ENCODE assay signal across 27 mouse cellular contexts in the genomic region with DNA sequence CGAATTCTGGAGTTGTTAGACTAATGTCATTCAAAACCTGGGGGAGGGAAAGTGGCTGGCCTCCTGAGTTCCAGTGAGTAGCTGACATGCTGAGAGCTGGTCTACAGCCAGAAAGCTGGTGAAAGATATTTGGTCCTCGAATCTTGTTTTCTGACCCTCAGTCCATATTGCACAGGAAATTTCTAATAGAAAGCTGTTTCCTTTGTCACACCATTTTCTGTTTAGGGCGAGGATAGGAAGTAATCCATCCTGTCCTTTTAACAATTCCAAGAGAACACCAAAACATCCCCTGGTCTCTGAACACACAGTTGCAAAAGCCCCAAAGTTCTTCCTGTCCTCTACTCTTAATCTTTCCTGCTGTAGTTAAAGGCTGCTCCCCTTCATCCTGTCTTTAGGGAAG. TPM values are rescaled to one million over a fixed set of nuclear protein-coding genes. Genes with fewer than 3 reads are reported as not detected.
DNase-seq lines count a peak whose midpoint lies in the region; ATAC-seq and TF ChIP-seq lines count a peak whose summit lies in the region.
"Had no signal": no experiment of that assay in that cellular context is flagged by ENCODE, and none has a peak within 500 bp of the region (broad histone marks: within the 10 kb centered on the region; RNA-seq: fewer than 3 reads in every experiment).

No protein-coding gene starts in this region.

- ATAC-seq in forebrain, embryonic 14.5 days: no peak
- no peak for ATAC-seq in forebrain, embryonic 16.5 days
- no peak for ATAC-seq in lung, embryonic 14.5 days (ENCODE audit: insufficient read depth)
- ATAC-seq in neural tube, embryonic 15.5 days (ENCODE audit: low FRiP score): no peak
- ATAC-seq: forebrain, embryonic 15.5 days had no signal

- TF ChIP-seq CTCF in lung, embryonic 14.5 days (IDR thresholded peaks at IDR 0.05; ENCODE audit: low read depth): no peak

- no peak overlapping the region for H3K4me3 ChIP-seq in forebrain, embryonic 14.5 days (ENCODE audit: low read depth, low read length)
- H3K4me3 ChIP-seq in forebrain, embryonic 16.5 days (replicated peaks; ENCODE audit: low read length): no peak overlapping the region
- no peak overlapping the region for H3K4me3 ChIP-seq in lung, embryonic 14.5 days (ENCODE audit: low read depth, low read length)
- no peak overlapping the region for H3K4me3 ChIP-seq in neural tube, embryonic 15.5 days (replicated peaks)
- H3K4me3 ChIP-seq in myocyte: no peak overlapping the region
- H3K4me3 ChIP-seq: forebrain, embryonic 15.5 days; heart, embryonic 12.5 days; hindbrain, embryonic 10.5 days; liver, embryonic 13.5 days; stomach, embryonic 15.5 days had no signal

- no peak for TF ChIP-seq POLR2A in myocyte (IDR thresholded peaks at IDR 0.05; ENCODE audit: insufficient read length, low read depth)

- H3K9ac ChIP-seq in forebrain, embryonic 14.5 days (ENCODE audit: low read length): no peak overlapping the region
- H3K9ac ChIP-seq in forebrain, embryonic 16.5 days (replicated peaks; ENCODE audit: low read depth, low read length): no peak overlapping the region
- H3K9ac ChIP-seq in lung, embryonic 14.5 days: no peak overlapping the region
- H3K9ac ChIP-seq in neural tube, embryonic 15.5 days (replicated peaks): no peak overlapping the region
- H3K9ac ChIP-seq: forebrain, embryonic 15.5 days; heart, embryonic 12.5 days; liver, embryonic 13.5 days; stomach, embryonic 15.5 days had no signal

- DNase-seq in forebrain, embryonic 14.5 days (ENCODE audit: low spot score): peak; percentile 10
- peak; percentile 66 for DNase-seq in lung, embryonic 14.5 days
- no peak for DNase-seq in lung, postnatal 25 days (ENCODE audit: low spot score)
- DNase-seq in neural tube, embryonic 10.5 days (ENCODE audit: extremely low spot score, low spot score): peak; percentile 9
- DNase-seq in urinary bladder, postnatal 36 days (ENCODE audit: low spot score in 2 of 2): no peak
- DNase-seq: adrenal gland, adult 2 months; cerebellum, adult 18-20 months; cerebellum, postnatal 14 days; gastrocnemius, postnatal 10 days; heart, adult 11 months; heart, postnatal 10 days; kidney, adult 11 months; kidney, postnatal 36 days; liver, embryonic 13.5 days; right cerebral cortex, adult 18-20 months; thymus, postnatal 36 days had no signal

- H3K27ac ChIP-seq in forebrain, embryonic 14.5 days (ENCODE audit: low read depth, low read length): no peak overlapping the region
- H3K27ac ChIP-seq in forebrain, embryonic 16.5 days (ENCODE audit: low read length): no peak overlapping the region
- no peak overlapping the region for H3K27ac ChIP-seq in lung, embryonic 14.5 days (ENCODE audit: low read depth)
- H3K27ac ChIP-seq in neural tube, embryonic 15.5 days (replicated peaks): no peak overlapping the region
- H3K27ac ChIP-seq: forebrain, embryonic 15.5 days; liver, embryonic 13.5 days; macrophage; stomach, embryonic 15.5 days had no signal

- no peaks in the 10 kb centered on the region for H3K79me2 ChIP-seq in myocyte (ENCODE audit: control insufficient read depth, insufficient read depth)

- H3K9me3 ChIP-seq in forebrain, embryonic 14.5 days (replicated peaks; ENCODE audit: control insufficient read depth, low read length): no peaks in the 10 kb centered on the region
- no peaks in the 10 kb centered on the region for H3K9me3 ChIP-seq in forebrain, embryonic 16.5 days (ENCODE audit: control insufficient read depth, low read length)
- H3K9me3 ChIP-seq in lung, embryonic 14.5 days (ENCODE audit: low read depth, low read length): no peaks in the 10 kb centered on the region
- peaks cover 5% of the 10 kb centered on the region; the same call in 1 of the 2 replicates for H3K9me3 ChIP-seq in neural tube, embryonic 15.5 days (replicated peaks)
- H3K9me3 ChIP-seq: forebrain, embryonic 15.5 days; heart, embryonic 12.5 days; hindbrain, embryonic 10.5 days; liver, embryonic 13.5 days; stomach, embryonic 15.5 days had no signal

- H3K36me3 ChIP-seq in forebrain, embryonic 14.5 days (ENCODE audit: control insufficient read depth, insufficient read depth, low read length): no peaks in the 10 kb centered on the region
- H3K36me3 ChIP-seq in forebrain, embryonic 16.5 days (ENCODE audit: control insufficient read depth, insufficient read depth): no peaks in the 10 kb centered on the region
- H3K36me3 ChIP-seq in lung, embryonic 14.5 days (ENCODE audit: insufficient read depth): no peaks in the 10 kb centered on the region
- H3K36me3 ChIP-seq in neural tube, embryonic 15.5 days: no peaks in the 10 kb centered on the region
- H3K36me3 ChIP-seq in myocyte (ENCODE audit: control insufficient read depth, insufficient read depth): no peaks in the 10 kb centered on the region
- H3K36me3 ChIP-seq: forebrain, embryonic 15.5 days; heart, embryonic 12.5 days; hindbrain, embryonic 10.5 days; liver, embryonic 13.5 days; stomach, embryonic 15.5 days had no signal

- 35% methylated on average over 3 of the region's 3 CpGs for WGBS in forebrain, embryonic 14.5 days
- WGBS in forebrain, embryonic 16.5 days: 38% methylated on average over 3 of the region's 3 CpGs
- 16% methylated on average over 3 of the region's 3 CpGs for WGBS in lung, embryonic 14.5 days
- 52% methylated on average over 3 of the region's 3 CpGs for WGBS in neural tube, embryonic 15.5 days

- H3K4me2 ChIP-seq in forebrain, embryonic 14.5 days (ENCODE audit: low read length): no peak overlapping the region
- no peak overlapping the region for H3K4me2 ChIP-seq in forebrain, embryonic 16.5 days (ENCODE audit: low read length)
- no peak overlapping the region for H3K4me2 ChIP-seq in lung, embryonic 14.5 days
- H3K4me2 ChIP-seq in neural tube, embryonic 15.5 days: no peak overlapping the region
- peak overlapping the region; percentile 29 for H3K4me2 ChIP-seq in myocyte (ENCODE audit: low read depth)
- H3K4me2 ChIP-seq: forebrain, embryonic 15.5 days; heart, embryonic 12.5 days; liver, embryonic 13.5 days; stomach, embryonic 15.5 days had no signal

- no peaks in the 10 kb centered on the region for H3K27me3 ChIP-seq in forebrain, embryonic 14.5 days (replicated peaks; ENCODE audit: control insufficient read depth, insufficient read depth, low read length)
- no peaks in the 10 kb centered on the region for H3K27me3 ChIP-seq in forebrain, embryonic 16.5 days (replicated peaks; ENCODE audit: control insufficient read depth, insufficient read depth, low read length)
- no peaks in the 10 kb centered on the region for H3K27me3 ChIP-seq in lung, embryonic 14.5 days (ENCODE audit: insufficient read depth, low read length)
- no peaks in the 10 kb centered on the region for H3K27me3 ChIP-seq in neural tube, embryonic 15.5 days (replicated peaks)
- H3K27me3 ChIP-seq in myocyte (ENCODE audit: control insufficient read depth, insufficient read depth, insufficient read length): no peaks in the 10 kb centered on the region
- H3K27me3 ChIP-seq: forebrain, embryonic 15.5 days; heart, embryonic 12.5 days; liver, embryonic 13.5 days; stomach, embryonic 15.5 days had no signal

- no peaks in the 10 kb centered on the region for H3K4me1 ChIP-seq in forebrain, embryonic 14.5 days (ENCODE audit: control insufficient read depth, insufficient read depth, low read length)
- no peaks in the 10 kb centered on the region; the same call in 1 of the 2 replicates for H3K4me1 ChIP-seq in forebrain, embryonic 16.5 days (replicated peaks; ENCODE audit: control insufficient read depth, insufficient read depth, low read length)
- no peaks in the 10 kb centered on the region for H3K4me1 ChIP-seq in lung, embryonic 14.5 days (ENCODE audit: insufficient read depth)
- no peaks in the 10 kb centered on the region for H3K4me1 ChIP-seq in neural tube, embryonic 15.5 days
- H3K4me1 ChIP-seq: forebrain, embryonic 15.5 days; liver, embryonic 13.5 days; stomach, embryonic 15.5 days had no signal

- H3ac ChIP-seq in myocyte (ENCODE audit: control insufficient read depth, insufficient read length): no peak overlapping the region

TF ChIP-seq in myocyte, 11 proteins besides CTCF, POLR2A, EP300 and RAD21:
- TF ChIP-seq E2F4 (IDR thresholded peaks at IDR 0.05; ENCODE audit: insufficient read depth) (no peak), SRF (IDR thresholded peaks at IDR 0.05; ENCODE audit: control insufficient read depth, insufficient read length, low read depth) (no peak), POLR2AphosphoS2 (IDR thresholded peaks at IDR 0.05; ENCODE audit: insufficient read length, low read depth) (no peak), MAX (IDR thresholded peaks at IDR 0.05; ENCODE audit: low read depth) (no peak), MYOD1 (IDR thresholded peaks at IDR 0.05; ENCODE audit: control insufficient read depth in 1 of 3, insufficient read length in 2 of 3, low read depth in 2 of 3) (no peak)

RNA-seq across cellular contexts. Expression of a gene that starts 22.0 kb away (rescaled TPM):
- 19.7 and 26.2 TPM in 2 replicates for polyA plus RNA-seq in forebrain, embryonic 14.5 days (2014; fragmentation: Nextera tagmentation; extraction: Ambion mirVana)
- 35.4 and 43.9 TPM in 2 replicates for polyA plus RNA-seq in forebrain, embryonic 16.5 days (2015; fragmentation: Nextera tagmentation; extraction: Ambion mirVana)
- 15.0 and 17.0 TPM in 2 replicates for polyA plus RNA-seq in lung, embryonic 14.5 days (2014; fragmentation: Nextera tagmentation; extraction: Ambion mirVana)
- polyA plus RNA-seq in neural tube, embryonic 15.5 days (2015; fragmentation: Nextera tagmentation; extraction: Ambion mirVana): 20.0 and 23.7 TPM in 2 replicates
- 5.5 TPM for polyA plus RNA-seq in myocyte (2012; fragmentation: generic; extraction: Trizol)

RNA-seq across cellular contexts. Expression of a gene that starts 54.4 kb away (rescaled TPM):
- not detected in 2 replicates for polyA plus RNA-seq in forebrain, embryonic 14.5 days (2014; fragmentation: Nextera tagmentation; extraction: Ambion mirVana)
- not detected in 2 replicates for polyA plus RNA-seq in forebrain, embryonic 16.5 days (2015; fragmentation: Nextera tagmentation; extraction: Ambion mirVana)
- polyA plus RNA-seq in lung, embryonic 14.5 days (2014; fragmentation: Nextera tagmentation; extraction: Ambion mirVana): not detected in 2 replicates
- not detected in 2 replicates for polyA plus RNA-seq in neural tube, embryonic 15.5 days (2015; fragmentation: Nextera tagmentation; extraction: Ambion mirVana)
- not detected for polyA plus RNA-seq in myocyte (2012; fragmentation: generic; extraction: Trizol)
- polyA plus RNA-seq: adrenal gland, adult 2 months; embryonic facial prominence, embryonic 14.5 days; forebrain, embryonic 15.5 days; hindbrain, embryonic 10.5 days; limb, embryonic 14.5 days; liver, embryonic 13.5 days; macrophage; neural tube, embryonic 14.5 days; stomach, embryonic 15.5 days had no signal

Comparison
In these comparisons a context has a peak if more than half of its experiments do, and no peak if none do; other contexts are left out.
1. DNase-seq: peak in forebrain, embryonic 14.5 days (single experiment), lung, embryonic 14.5 days (single experiment) and neural tube, embryonic 10.5 days (single experiment); none in lung, postnatal 25 days (single experiment) and urinary bladder, postnatal 36 days (0 of 2).